Mouse (Mus musculus): ENCODE measurements around the gene Btbd7. TPM values are rescaled to one million over a fixed set of nuclear protein-coding genes. Genes with fewer than 3 reads are reported as not detected.

The Btbd7 gene
- polyA plus RNA-seq, 1 experiment from 2014 or later, result 20.6 TPM

GRCm38 (mm10) chr12:102739096-102739495 is 139.2 kb downstream of the Btbd7 start:
- Histone ChIP-seq H3K4me2 (replicated peaks; ENCODE audit: low read depth, low read length) (no peak overlapping the region), H3K4me3 (ENCODE audit: low read depth, low read length) (no peak overlapping the region), H3K36me3 (ENCODE audit: control insufficient read depth, insufficient read depth, low read length) (no peaks in the 10 kb centered on the region), H3K9ac (ENCODE audit: low read depth, low read length) (no peak overlapping the region), H3K27ac (ENCODE audit: low read depth, low read length) (no peak overlapping the region), H3K4me1 (replicated peaks; ENCODE audit: control insufficient read depth, insufficient read depth, low read length) (peaks cover 4% of the 10 kb centered on the region; the same call in 1 of the 2 replicates), H3K27me3 (ENCODE audit: control insufficient read depth, insufficient read depth, low read length) (no peaks in the 10 kb centered on the region), H3K9me3 (ENCODE audit: control insufficient read depth, low read length) (no peaks in the 10 kb centered on the region)
- 83% methylated on average over 5 of the region's 5 CpGs for WGBS
- DNase-seq (ENCODE audit: low spot score) (no peak), ATAC-seq (ENCODE audit: low FRiP score) (no peak)

GRCm38 (mm10) chr12:102733381-102733780 is 144.9 kb downstream of the Btbd7 start:
- H3K4me3 ChIP-seq (ENCODE audit: low read depth, low read length), result no peak overlapping the region
- H3K4me1 ChIP-seq (replicated peaks; ENCODE audit: control insufficient read depth, insufficient read depth, low read length), result peaks cover 7% of the 10 kb centered on the region; the same call in 1 of the 2 replicates
- no peaks in the 10 kb centered on the region for H3K27me3 ChIP-seq (ENCODE audit: control insufficient read depth, insufficient read depth, low read length)
- no peaks in the 10 kb centered on the region for H3K36me3 ChIP-seq (ENCODE audit: control insufficient read depth, insufficient read depth, low read length)
- H3K4me2 ChIP-seq (replicated peaks; ENCODE audit: low read depth, low read length), result no peak overlapping the region
- H3K9ac ChIP-seq (ENCODE audit: low read depth, low read length), result no peak overlapping the region
- ATAC-seq (ENCODE audit: low FRiP score) (no peak), DNase-seq (ENCODE audit: low spot score) (peak; percentile 78)
- WGBS, result 14% methylated on average over 4 of the region's 5 CpGs
- H3K9me3 ChIP-seq (ENCODE audit: control insufficient read depth, low read length), result no peaks in the 10 kb centered on the region
- no peak overlapping the region for H3K27ac ChIP-seq (ENCODE audit: low read depth, low read length)

- 30% methylated on average over 16 of the region's 16 CpGs for WGBS
- peak overlapping the region; percentile 93 for H3K27ac ChIP-seq (ENCODE audit: low read depth, low read length)
- H3K9me3 ChIP-seq (ENCODE audit: control insufficient read depth, low read length), result no peaks in the 10 kb centered on the region
- H3K4me3 ChIP-seq (ENCODE audit: low read depth, low read length), result no peak overlapping the region
- peaks cover 7% of the 10 kb centered on the region; the same call in 1 of the 2 replicates for H3K4me1 ChIP-seq (replicated peaks; ENCODE audit: control insufficient read depth, insufficient read depth, low read length)
- 0 out of 2 replicates have a peak overlapping the region, but pooled peaks have one; percentile 12 for H3K9ac ChIP-seq (ENCODE audit: low read depth, low read length)
- peak; percentile 36 for DNase-seq (ENCODE audit: low spot score)
- no peaks in the 10 kb centered on the region for H3K36me3 ChIP-seq (ENCODE audit: control insufficient read depth, insufficient read depth, low read length)
- no peaks in the 10 kb centered on the region for H3K27me3 ChIP-seq (ENCODE audit: control insufficient read depth, insufficient read depth, low read length)
- H3K4me2 ChIP-seq (replicated peaks; ENCODE audit: low read depth, low read length), result peak overlapping the region; percentile 26
- peak; percentile 68 for ATAC-seq (ENCODE audit: low FRiP score)
Measured at GRCm38 (mm10) chr12:102730798-102731619, 147.3 kb downstream of the Btbd7 start.

Other genes starting within 250 kb of the Btbd7 start
- 14.1 and 16.8 TPM in 2 replicates for gene Itpk1, start 173.5 kb downstream of the Btbd7 start, polyA plus RNA-seq (2014; fragmentation: Nextera tagmentation; extraction: Ambion mirVana)
- 35.7 and 42.9 TPM in 2 replicates for gene Moap1, start 134.8 kb downstream of the Btbd7 start, polyA plus RNA-seq (2014; fragmentation: Nextera tagmentation; extraction: Ambion mirVana)
- 10.8 and 11.3 TPM in 2 replicates for gene Tmem251, start 134.7 kb downstream of the Btbd7 start, polyA plus RNA-seq (2014; fragmentation: Nextera tagmentation; extraction: Ambion mirVana)
- gene Gm28051, start 120.7 kb downstream of the Btbd7 start, polyA plus RNA-seq (2014; fragmentation: Nextera tagmentation; extraction: Ambion mirVana), result not detected in 2 replicates
- 47.2 and 56.2 TPM in 2 replicates for gene Gon7, start 120.7 kb downstream of the Btbd7 start, polyA plus RNA-seq (2014; fragmentation: Nextera tagmentation; extraction: Ambion mirVana)
- gene Ubr7, start 120.5 kb downstream of the Btbd7 start, polyA plus RNA-seq (2014; fragmentation: Nextera tagmentation; extraction: Ambion mirVana), result 58.8 and 69.1 TPM in 2 replicates
- gene Gm20604, start 119.8 kb downstream of the Btbd7 start, polyA plus RNA-seq (2014; fragmentation: Nextera tagmentation; extraction: Ambion mirVana), result 34.1 and 36.2 TPM in 2 replicates
- gene Cox8c, start 20.8 kb upstream of the Btbd7 start, polyA plus RNA-seq (2014; fragmentation: Nextera tagmentation; extraction: Ambion mirVana), result not detected in 2 replicates
- 3.7 and 4.5 TPM in 2 replicates for gene Unc79, start 70.4 kb upstream of the Btbd7 start, polyA plus RNA-seq (2014; fragmentation: Nextera tagmentation; extraction: Ambion mirVana)

Data from hindbrain, embryonic 11.5 days (tissue).